Comparison of ENCODE assay signal across 19 mouse cellular contexts in the genomic region with DNA sequence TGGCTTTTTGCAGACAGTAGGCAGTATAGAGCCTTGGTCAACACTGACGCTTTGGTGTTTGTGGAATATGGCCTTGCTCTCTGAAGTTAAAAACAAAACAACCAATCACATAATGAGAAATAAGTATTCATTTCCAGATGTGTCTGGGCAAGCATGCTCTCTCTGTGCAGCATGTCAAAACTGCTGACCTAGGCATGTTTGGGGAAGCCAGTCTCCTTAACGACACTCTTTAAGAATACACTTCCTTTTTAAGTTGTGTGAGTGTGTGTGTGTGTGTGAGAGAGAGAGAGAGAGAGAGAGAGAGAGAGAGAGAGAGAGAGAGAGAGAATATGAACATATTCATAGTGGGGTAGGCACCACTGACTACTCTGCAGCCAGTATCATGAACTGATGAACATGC.
"Had no signal": no experiment of that assay in that cellular context is flagged by ENCODE, and none has a peak within 500 bp of the region (broad histone marks: within the 10 kb centered on the region; RNA-seq: fewer than 3 reads in every experiment).

No protein-coding gene starts in this region.

- H3K27ac ChIP-seq: midbrain, embryonic 10.5 days; midbrain, embryonic 12.5 days; neural tube, embryonic 13.5 days; neural tube, embryonic 15.5 days; stomach, embryonic 15.5 days; stomach, postnatal 0 days had no signal

- H3K27me3 ChIP-seq: midbrain, embryonic 12.5 days; neural tube, embryonic 13.5 days; neural tube, embryonic 15.5 days; stomach, embryonic 15.5 days had no signal

- H3K9me3 ChIP-seq: midbrain, embryonic 10.5 days; midbrain, embryonic 12.5 days; neural tube, embryonic 13.5 days; neural tube, embryonic 15.5 days; stomach, embryonic 15.5 days had no signal

- H3K36me3 ChIP-seq: midbrain, embryonic 10.5 days; midbrain, embryonic 12.5 days; neural tube, embryonic 13.5 days; neural tube, embryonic 15.5 days; stomach, embryonic 15.5 days had no signal

- H3K9ac ChIP-seq: lung, embryonic 14.5 days; midbrain, embryonic 12.5 days; neural tube, embryonic 13.5 days; neural tube, embryonic 15.5 days; stomach, embryonic 15.5 days had no signal

- H3K4me3 ChIP-seq: midbrain, embryonic 10.5 days; midbrain, embryonic 12.5 days; myocyte; neural tube, embryonic 13.5 days; neural tube, embryonic 15.5 days; stomach, embryonic 15.5 days had no signal

- ATAC-seq: midbrain, embryonic 16.5 days had no signal

- H3K4me2 ChIP-seq: lung, embryonic 14.5 days; midbrain, embryonic 12.5 days; neural tube, embryonic 13.5 days; neural tube, embryonic 15.5 days; stomach, embryonic 15.5 days had no signal

- H3K4me1 ChIP-seq: midbrain, embryonic 10.5 days; midbrain, embryonic 12.5 days; neural tube, embryonic 13.5 days; neural tube, embryonic 15.5 days; stomach, embryonic 15.5 days had no signal

- DNase-seq: lung, adult 18-20 months; lung, embryonic 14.5 days; lung, postnatal 10 days; lung, postnatal 4 days; midbrain, embryonic 14.5 days; retina, postnatal 1 day; right cerebral cortex, adult 18-20 months; right cerebral cortex, postnatal 14 days; thymus, adult 2 months; thymus, postnatal 25 days; thymus, postnatal 4 days had no signal
